Mouse (Mus musculus): ENCODE results near the gene Ccdc15.

Ccdc15 gene

DNA sequence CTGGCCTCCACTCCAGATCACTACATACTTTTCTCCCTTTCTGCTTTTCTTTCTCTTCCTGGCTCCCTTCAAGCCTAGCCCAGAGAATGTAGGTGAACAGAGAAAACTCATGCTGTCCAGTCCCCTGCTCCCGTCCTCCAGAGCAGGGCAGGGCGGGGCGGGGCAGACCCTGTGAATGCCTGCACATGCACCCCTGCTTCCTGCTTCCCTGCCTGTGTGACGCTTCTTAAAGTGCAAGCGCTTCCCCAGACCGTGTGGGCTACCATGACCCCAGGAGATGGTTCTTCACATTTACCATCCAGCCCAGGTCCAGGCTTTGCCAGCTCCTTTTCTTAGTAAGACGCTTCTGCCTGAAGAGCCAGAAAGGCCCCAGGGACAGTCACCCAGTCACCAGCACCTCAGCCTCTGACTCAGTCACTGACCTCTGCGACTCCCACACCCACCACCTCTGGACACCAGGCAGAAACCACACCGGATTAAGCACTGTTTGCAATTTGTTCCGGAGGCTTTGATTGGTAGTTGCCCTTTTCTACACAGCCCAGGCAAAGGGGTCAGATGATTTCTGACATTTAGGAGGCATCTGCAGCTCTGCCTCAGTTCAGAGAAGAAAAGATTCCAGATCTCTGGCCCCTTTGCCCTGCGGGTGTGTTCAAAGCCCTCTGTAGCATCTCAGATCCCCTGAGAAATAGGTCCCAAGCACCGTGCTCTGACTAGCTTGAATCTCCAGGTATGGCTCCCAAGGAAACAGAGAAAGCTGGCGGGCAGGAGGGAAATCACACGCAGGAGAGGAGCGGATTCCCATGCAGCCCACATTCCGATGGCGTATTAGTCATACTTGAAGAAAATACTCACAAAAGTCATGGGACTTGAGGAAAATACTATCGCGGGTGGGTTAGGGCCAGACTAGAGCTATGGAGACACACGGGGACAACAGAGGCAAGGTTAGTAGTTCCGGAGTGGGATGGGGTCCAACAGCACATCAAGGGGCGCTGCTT, 115.7 kb downstream of the Ccdc15 start:
- DNase-seq (ENCODE audit: extremely low read depth, low read depth): no peak

DNA sequence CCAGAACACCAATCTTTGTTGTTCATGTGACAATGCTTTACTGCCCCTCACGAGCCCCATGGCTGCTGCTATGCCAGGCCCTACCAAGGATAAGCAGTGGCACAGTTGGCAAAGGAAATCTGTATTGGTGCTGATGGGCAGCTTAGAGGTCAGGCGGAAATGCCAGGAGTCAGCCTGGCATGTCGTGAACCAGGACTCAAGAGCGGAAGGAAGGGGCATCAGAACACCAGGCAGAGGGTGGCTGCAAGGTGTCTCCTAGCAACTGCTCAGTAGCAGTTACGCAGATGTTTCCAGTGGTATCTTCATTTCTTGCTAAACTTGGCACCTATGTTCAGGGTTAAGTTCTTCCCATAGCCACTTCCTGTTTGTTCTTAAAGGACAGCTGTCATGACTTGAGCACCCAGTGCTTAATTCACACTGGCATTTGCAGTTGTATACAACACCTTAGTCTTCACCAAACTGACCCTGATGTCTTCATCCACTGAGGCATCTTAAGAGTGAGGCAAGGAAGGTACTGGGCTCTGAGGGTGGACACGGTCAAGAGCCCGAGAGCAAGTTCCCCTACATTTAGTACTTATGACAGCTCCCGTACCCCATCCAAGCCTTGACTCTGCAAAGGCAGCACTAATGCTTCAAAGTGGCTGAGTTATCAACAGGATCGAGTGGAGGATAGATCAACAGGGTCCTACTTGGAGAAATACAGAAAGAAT, 117.6 kb downstream of the Ccdc15 start:
- DNase-seq (ENCODE audit: extremely low read depth, low read depth): no peak

DNA sequence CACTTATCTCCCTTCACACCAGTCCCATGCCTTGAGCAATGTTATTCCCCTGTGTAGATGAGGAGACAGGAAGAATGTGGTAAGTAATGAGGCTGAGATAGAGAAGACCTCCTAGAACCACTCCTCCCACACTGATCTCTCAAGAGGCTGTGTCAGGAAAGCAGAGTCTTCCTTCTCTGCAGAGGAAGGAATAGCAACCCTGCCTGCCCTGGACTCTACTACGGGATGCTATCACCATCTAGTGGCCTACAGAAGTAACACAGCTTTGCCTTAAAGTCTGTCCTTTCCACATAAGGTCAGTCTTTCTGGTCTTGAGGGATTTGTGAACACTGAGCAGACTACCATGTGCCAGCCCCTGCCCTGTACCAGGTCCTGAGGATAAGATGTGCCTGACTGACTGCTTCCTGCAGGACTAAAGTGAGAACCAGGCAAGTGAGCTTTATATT, 118.3 kb downstream of the Ccdc15 start:
- peak; percentile 59 for DNase-seq (ENCODE audit: extremely low read depth, low read depth)

Data from MEL-GATA-1-ER (cell line).